Mouse (Mus musculus) embryonic facial prominence, embryonic 14.5 days (tissue): ENCODE results near the gene Shroom3. TPM values are rescaled to one million over a fixed set of nuclear protein-coding genes. Genes with fewer than 3 reads are reported as not detected.

Experiments
- ATAC-seq: fragments of 200-750 bp; cut with Nextera tagmentation; 2 replicates; pipeline ENCODE4 v1.8.0; 2017; ENCODE audit warnings: low read depth, moderate number of reproducible peaks, moderate TSS enrichment
- DNase-seq: peaks from one replicate; pipeline ENCODE4 v3.0.0-alpha.2; 2015; ENCODE audit warnings: low spot score
- H3K27ac ChIP-seq: fragments of 300-500 bp; sonication (generic); replicated peaks from 2 replicates; pipeline ENCODE4 v1.5.1; 2014; ENCODE audit warnings: low read depth, mild to moderate bottlenecking, low read length, moderate library complexity
- H3K27me3 ChIP-seq: fragments of 300-500 bp; sonication (generic); replicated peaks from 2 replicates; pipeline ENCODE4 v1.6.1; 2014; ENCODE audit warnings: low read length; ENCODE audit not compliant: control insufficient read depth, insufficient read depth
- H3K36me3 ChIP-seq: fragments of 300-500 bp; sonication (generic); 2 replicates; pipeline ENCODE4 v1.6.1; 2014; ENCODE audit warnings: low read length, mixed read lengths; ENCODE audit not compliant: control insufficient read depth, insufficient read depth
- H3K4me1 ChIP-seq: fragments of 300-500 bp; sonication (generic); 2 replicates; pipeline ENCODE4 v1.6.1; 2014; ENCODE audit warnings: antibody characterized with exemption, low read length; ENCODE audit not compliant: control insufficient read depth, insufficient read depth
- H3K4me2 ChIP-seq: fragments of 300-500 bp; sonication (generic); 2 replicates; pipeline ENCODE4 v1.6.1; 2014; ENCODE audit warnings: low read depth, mild to moderate bottlenecking, low read length, moderate library complexity, mixed read lengths
- H3K4me3 ChIP-seq: fragments of 300-500 bp; sonication (generic); 2 replicates; pipeline ENCODE4 v1.5.1; 2014; ENCODE audit warnings: low read depth, mild to moderate bottlenecking, low read length
- H3K9ac ChIP-seq: fragments of 300-500 bp; sonication (generic); 2 replicates; pipeline ENCODE4 v1.6.1; 2014; ENCODE audit warnings: low read depth, mild to moderate bottlenecking, low read length, moderate library complexity, mixed read lengths
- H3K9me3 ChIP-seq: fragments of 300-500 bp; sonication (generic); 2 replicates; pipeline ENCODE4 v1.6.1; 2016; ENCODE audit warnings: low read length; ENCODE audit not compliant: control insufficient read depth
- WGBS: fragments of 180-500 bp; shearing (Covaris S2); extraction: QIAGEN DNeasy Blood & Tissue Kit; methylation state at CpG from one replicate; pipeline ENCODE4 v1.1.7; 2014; 5-methylcytosine and 5-hydroxymethylcytosine counted together
- polyA plus RNA-seq: library from polyadenylated mRNA; unstranded; fragments of >200 nt; fragmentation: Nextera tagmentation; extraction: Ambion mirVana; gene quantifications from 2 replicates; pipeline ENCODE4 v1.2.1, GENCODE M21; 2014

Shroom3 gene
- polyA plus RNA-seq, 1 experiment from 2014 or later = 3.4 TPM

DNA sequence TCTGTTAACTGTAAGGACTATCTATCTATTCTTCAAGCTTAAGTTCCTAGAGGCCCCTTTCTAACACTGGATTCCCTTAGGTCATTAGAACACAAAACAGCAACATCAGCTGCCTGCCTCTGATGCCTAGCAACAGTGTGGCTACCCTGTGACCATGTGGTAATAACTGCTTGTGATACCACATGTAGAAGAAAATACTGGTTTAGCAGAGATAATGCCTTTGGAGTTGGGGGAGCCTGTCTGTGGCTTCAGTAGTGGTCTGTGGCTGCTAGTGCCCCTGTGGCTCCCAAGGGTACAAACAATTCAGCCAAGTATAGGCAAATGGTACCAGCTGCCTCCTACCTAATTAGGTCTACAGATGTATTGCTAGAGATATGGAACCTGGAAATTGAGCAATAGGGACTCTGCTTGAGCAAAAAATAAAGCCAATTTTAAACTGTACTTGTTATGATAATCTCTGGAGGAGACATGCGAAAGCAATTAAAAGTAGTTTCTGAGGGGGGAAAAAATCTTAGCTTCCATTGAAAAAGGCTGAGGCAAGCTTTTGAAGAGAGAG is 213.6 kb downstream of the Shroom3 start:
- H3K27me3 ChIP-seq = no peaks in the 10 kb centered on the region
- H3K27ac ChIP-seq = peak overlapping the region; percentile 75
- ATAC-seq = peak; percentile 13; the same call in 1 of the 2 replicates
- peak overlapping the region; percentile 83; the same call in 1 of the 2 replicates for H3K4me2 ChIP-seq
- peaks cover 20% of the 10 kb centered on the region; the same call in 1 of the 2 replicates for H3K4me1 ChIP-seq
- peak; percentile 46 for DNase-seq
- no peaks in the 10 kb centered on the region for H3K36me3 ChIP-seq
- H3K9ac ChIP-seq = no peak overlapping the region
- WGBS = 55% methylated on average over 1 of the region's 1 CpGs
- H3K9me3 ChIP-seq = no peaks in the 10 kb centered on the region
- no peak overlapping the region for H3K4me3 ChIP-seq

- Histone ChIP-seq H3K27ac (peak overlapping the region; percentile 75), H3K4me1 (peaks cover 20% of the 10 kb centered on the region; the same call in 1 of the 2 replicates), H3K27me3 (no peaks in the 10 kb centered on the region), H3K9ac (peak overlapping the region; percentile 74), H3K4me2 (peak overlapping the region; percentile 83), H3K36me3 (no peaks in the 10 kb centered on the region), H3K4me3 (peak overlapping the region; percentile 69), H3K9me3 (no peaks in the 10 kb centered on the region)
- DNase-seq (peak; percentile 94), ATAC-seq (peak; percentile 92)
- WGBS = under 1% methylated on average over 62 of the region's 96 CpGs
Observed at GRCm38 (mm10) chr5:92897766-92898745, 214.8 kb downstream of the Shroom3 start.

GRCm38 (mm10) chr5:92900470-92900869 is 217.2 kb downstream of the Shroom3 start:
- no peak for ATAC-seq
- H3K36me3 ChIP-seq = no peaks in the 10 kb centered on the region
- H3K4me2 ChIP-seq = no peak overlapping the region

DNA sequence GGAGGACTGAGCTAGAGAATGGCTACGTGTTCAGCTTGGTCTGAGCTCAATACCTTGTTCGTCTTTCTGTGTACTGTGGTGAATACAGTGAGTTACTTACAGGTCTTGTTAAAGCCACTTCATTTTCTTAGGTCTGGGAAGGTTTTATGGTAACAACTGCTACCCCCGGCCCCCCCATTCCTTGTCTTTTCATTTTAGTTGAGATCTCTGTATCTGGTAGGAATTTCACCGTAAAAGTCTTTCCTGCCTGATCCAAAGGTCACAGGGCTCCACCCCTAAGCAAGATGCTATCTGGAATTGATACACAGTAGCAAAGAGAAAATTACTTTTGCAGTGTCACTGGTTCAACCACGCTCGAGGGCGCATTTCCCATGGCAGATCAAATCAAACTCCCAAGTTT is 218.6 kb downstream of the Shroom3 start:
- Histone ChIP-seq H3K27me3 (no peaks in the 10 kb centered on the region), H3K9ac (no peak overlapping the region), H3K27ac (no peak overlapping the region), H3K4me1 (peaks cover 26% of the 10 kb centered on the region), H3K9me3 (no peaks in the 10 kb centered on the region), H3K4me3 (no peak overlapping the region), H3K4me2 (no peak overlapping the region), H3K36me3 (no peaks in the 10 kb centered on the region)
- DNase-seq (no peak), ATAC-seq (no peak)
- WGBS = 39% methylated on average over 7 of the region's 7 CpGs

More at GRCm38 (mm10) chr5:92900470-92900869, 217.2 kb downstream of the Shroom3 start:
- H3K4me3 ChIP-seq = no peak overlapping the region
- H3K9me3 ChIP-seq = no peaks in the 10 kb centered on the region
- no peak overlapping the region for H3K27ac ChIP-seq
- H3K27me3 ChIP-seq = no peaks in the 10 kb centered on the region
- 41% methylated on average over 5 of the region's 5 CpGs for WGBS
- DNase-seq = no peak
- no peak overlapping the region for H3K9ac ChIP-seq
- peaks cover 21% of the 10 kb centered on the region for H3K4me1 ChIP-seq

DNA sequence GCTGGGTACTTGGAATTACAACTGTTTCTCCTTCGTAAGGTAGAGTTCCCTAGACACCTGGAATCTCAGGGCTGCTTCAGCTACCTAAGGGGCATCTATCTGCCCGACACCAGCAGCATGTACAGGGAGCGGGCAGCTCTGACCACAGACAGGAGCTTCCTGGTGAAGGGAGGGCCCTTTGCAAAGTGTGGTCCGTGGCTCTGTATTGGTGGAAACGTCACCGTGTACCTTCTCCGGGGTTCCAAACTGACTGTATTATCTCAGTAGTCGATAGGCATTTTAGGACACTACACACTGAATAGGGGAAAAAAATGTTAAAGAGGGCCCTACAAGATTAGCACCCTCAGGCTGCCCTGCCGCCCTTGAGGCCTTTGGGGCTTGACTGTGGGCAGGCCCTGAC is 221.9 kb downstream of the Shroom3 start:
- Histone ChIP-seq H3K4me1 (peaks cover 17% of the 10 kb centered on the region), H3K36me3 (no peaks in the 10 kb centered on the region), H3K4me3 (no peak overlapping the region), H3K9ac (no peak overlapping the region), H3K4me2 (no peak overlapping the region), H3K27ac (no peak overlapping the region), H3K9me3 (peaks cover 11% of the 10 kb centered on the region), H3K27me3 (no peaks in the 10 kb centered on the region)
- WGBS = 51% methylated on average over 9 of the region's 9 CpGs
- DNase-seq (no peak), ATAC-seq (no peak)

GRCm38 (mm10) chr5:92905594-92906008 is 222.4 kb downstream of the Shroom3 start:
- 13% methylated on average over 8 of the region's 8 CpGs for WGBS
- H3K36me3 ChIP-seq = no peaks in the 10 kb centered on the region
- no peak overlapping the region for H3K9ac ChIP-seq
- DNase-seq = peak; percentile 82
- no peak overlapping the region for H3K4me3 ChIP-seq
- no peaks in the 10 kb centered on the region for H3K27me3 ChIP-seq
- H3K27ac ChIP-seq = no peak overlapping the region
- ATAC-seq = peak; percentile 92
- peaks cover 13% of the 10 kb centered on the region for H3K4me1 ChIP-seq
- H3K4me2 ChIP-seq = no peak overlapping the region
- H3K9me3 ChIP-seq = peaks cover 11% of the 10 kb centered on the region

- H3K4me1 ChIP-seq = peaks cover 11% of the 10 kb centered on the region
- no peaks in the 10 kb centered on the region for H3K36me3 ChIP-seq
- H3K27me3 ChIP-seq = no peaks in the 10 kb centered on the region
- no peak overlapping the region for H3K9ac ChIP-seq
- 83% methylated on average over 4 of the region's 4 CpGs for WGBS
- H3K4me3 ChIP-seq = no peak overlapping the region
- ATAC-seq (no peak), DNase-seq (no peak)
- peaks cover 11% of the 10 kb centered on the region for H3K9me3 ChIP-seq
- H3K4me2 ChIP-seq = no peak overlapping the region
- H3K27ac ChIP-seq = no peak overlapping the region
Observed at GRCm38 (mm10) chr5:92908227-92908626, 225.0 kb downstream of the Shroom3 start.

DNA sequence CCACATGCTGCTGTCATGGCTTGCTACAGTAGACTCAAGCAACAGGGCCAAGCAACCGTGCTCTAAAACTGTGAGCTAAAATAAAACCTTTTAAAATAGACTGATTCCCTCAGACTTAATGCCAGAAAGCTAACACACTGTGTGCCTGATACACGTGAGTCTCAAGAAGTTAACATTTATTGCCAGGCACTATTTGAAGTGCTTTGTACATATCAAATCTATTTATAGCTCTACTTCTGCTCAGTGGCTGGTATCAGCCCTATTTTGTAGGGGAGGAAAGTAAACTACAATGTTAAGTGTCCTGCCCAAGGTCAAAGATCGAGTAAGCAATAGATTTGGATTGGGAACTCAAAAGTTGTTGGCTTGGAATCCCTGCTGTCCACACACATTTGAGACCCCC is 227.6 kb downstream of the Shroom3 start:
- H3K4me2 ChIP-seq = no peak overlapping the region
- no peak overlapping the region for H3K9ac ChIP-seq
- H3K27me3 ChIP-seq = no peaks in the 10 kb centered on the region
- DNase-seq = no peak
- no peaks in the 10 kb centered on the region for H3K36me3 ChIP-seq
- peaks cover 11% of the 10 kb centered on the region for H3K9me3 ChIP-seq
- H3K4me1 ChIP-seq = peaks cover 8% of the 10 kb centered on the region; the same call in 1 of the 2 replicates
- ATAC-seq = no peak
- H3K27ac ChIP-seq = no peak overlapping the region
- WGBS = 89% methylated on average over 3 of the region's 3 CpGs
- no peak overlapping the region for H3K4me3 ChIP-seq
